Mouse (Mus musculus) forelimb bud, embryonic 11.5 days (tissue): Measurements from ENCODE around the gene Arhgap21.

Experiments
- DNase-seq: peaks from one replicate; pipeline ENCODE4 v3.0.0-alpha.2; 2012; ENCODE audit warnings: low read depth, low spot score

Gene Arhgap21

DNA sequence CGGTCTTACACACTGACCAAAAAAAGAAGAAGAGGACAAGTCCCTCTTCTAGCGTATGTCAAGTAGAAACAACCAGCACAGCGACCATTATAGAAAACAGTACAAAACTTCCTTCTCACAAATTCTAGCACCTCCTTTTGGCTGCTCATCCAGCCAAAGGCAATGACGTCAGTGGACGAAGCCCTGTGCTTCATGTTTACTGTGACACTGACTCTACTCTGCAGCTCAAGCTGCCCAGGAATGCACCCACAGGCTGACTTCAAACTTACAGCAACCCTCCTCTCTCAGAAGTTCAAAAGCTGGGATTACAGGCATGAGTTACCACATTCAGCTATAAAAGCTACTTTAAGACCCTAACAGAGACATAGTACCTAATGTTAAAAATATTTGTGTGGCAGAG is 72.2 kb downstream of the Arhgap21 start:
- DNase-seq, result no peak

GRCm38 (mm10) chr2:20894100-20894690 is 74.5 kb downstream of the Arhgap21 start:
- peak; percentile 23 for DNase-seq

DNA sequence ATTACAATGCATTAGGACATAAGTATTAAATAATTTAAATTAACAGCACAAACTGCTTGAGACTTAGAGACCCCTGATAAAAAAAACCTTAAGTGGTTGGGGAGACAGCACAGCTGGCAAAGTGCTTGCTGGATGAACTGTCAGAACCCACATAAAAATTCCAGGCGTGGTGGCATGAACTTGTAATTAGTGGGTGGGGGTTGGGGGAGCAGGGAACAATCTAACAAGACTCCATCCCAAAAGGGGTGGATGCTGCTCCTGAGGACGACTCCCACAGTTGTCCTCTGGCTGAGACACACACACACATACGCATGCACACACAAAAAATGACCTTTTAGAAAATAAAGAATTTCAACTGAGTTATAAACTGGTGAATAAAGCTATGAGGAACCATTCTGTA is 79.9 kb downstream of the Arhgap21 start:
- DNase-seq, result no peak

- DNase-seq, result no peak
Observed at GRCm38 (mm10) chr2:20883288-20883687, 85.4 kb downstream of the Arhgap21 start.

GRCm38 (mm10) chr2:20879877-20880605 is 88.6 kb downstream of the Arhgap21 start:
- no peak for DNase-seq

DNA sequence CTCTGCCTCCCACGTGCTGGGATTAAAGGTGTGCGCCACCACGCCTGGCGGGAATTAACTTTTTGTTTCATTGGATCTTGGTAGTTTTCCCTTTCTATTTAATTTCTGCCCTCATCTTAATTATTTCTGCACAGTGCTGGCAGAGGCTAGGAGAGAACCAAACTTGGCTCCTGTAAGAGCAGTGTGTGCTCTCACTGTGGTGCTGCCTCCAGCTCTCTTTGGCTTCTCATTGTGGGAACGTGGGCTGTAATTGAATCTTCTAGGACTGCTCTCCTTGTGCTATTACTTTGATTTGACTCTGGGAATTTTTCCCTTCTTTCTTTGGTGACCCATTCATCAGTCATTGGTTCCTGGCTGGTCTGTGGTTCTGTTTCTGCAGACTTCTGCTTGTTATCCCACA is 94.1 kb downstream of the Arhgap21 start:
- DNase-seq, result no peak

DNA sequence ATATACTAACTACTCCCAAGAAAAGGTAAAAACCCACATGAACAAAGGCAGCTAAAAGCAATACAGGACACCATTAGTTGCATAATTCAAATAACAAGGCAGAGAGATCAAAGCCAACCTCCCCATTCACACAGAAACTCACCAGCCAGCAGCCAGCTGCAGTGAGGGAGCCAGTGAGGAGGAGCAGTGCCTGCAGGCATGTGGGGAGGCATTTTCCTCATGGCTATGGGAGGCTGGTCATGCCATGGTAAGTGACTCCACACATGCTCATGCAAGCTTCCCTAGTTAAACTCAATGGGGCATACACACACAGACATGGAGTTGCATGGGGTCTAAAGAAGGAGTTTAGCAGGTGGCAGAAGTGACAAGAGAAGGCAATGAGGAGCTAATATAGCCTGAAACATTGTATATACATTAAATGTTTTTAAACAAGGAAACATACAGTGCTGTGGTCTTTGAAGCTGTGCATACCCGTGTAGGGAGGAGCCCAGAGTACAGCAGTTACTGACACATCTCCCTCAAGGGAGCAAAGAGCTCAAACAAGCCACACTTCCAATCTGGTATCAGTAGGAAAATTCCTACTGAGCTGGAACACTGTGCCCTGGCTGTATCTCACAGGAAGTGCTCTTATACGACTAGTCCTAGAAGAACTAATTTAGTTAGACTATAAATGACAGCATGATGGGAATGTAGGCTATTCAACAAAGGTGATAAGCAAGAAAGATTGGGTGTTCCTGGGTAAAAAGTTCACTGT is 99.3 kb downstream of the Arhgap21 start:
- no peak for DNase-seq

DNA sequence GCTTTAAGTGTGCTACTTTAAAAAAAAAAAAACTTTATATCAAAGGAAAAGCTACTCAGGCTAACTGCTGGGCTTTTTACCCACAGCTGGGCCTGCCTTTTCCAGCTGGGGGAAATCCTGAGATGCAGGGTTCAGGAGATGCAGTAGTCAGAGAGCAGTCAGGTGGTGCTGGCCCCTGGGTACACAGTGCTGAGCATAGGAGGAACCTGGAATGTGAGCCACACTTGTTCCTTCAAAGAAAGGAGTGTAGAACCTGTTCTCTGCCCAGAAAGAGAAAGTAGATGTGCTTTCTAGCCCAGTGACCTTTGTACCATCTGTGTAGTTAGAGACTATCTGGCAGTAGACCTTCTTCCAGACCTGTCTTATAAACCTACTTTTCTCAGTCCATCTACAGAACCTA is 100.6 kb downstream of the Arhgap21 start:
- DNase-seq, result no peak

- no peak for DNase-seq
Observed at GRCm38 (mm10) chr2:20865795-20866194, 102.9 kb downstream of the Arhgap21 start.

DNA sequence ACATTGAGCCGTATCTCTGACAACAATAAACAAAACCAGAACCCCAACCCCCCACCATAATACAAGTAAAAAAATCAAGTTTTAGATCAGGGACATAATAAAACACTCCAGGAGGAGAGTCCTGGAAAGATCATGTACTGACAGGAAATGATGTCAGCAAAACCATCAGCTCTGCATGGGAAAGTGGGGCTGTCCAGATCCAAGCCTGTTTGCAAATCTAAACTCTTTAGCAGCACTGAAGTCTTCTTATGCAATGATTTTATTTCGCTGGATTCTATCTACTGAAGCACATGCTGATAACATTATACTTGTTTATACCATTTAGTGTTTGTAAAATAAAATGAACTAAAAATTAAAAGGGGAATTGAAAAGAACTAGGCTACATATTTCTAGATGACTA is 104.1 kb downstream of the Arhgap21 start:
- DNase-seq, result no peak

DNA sequence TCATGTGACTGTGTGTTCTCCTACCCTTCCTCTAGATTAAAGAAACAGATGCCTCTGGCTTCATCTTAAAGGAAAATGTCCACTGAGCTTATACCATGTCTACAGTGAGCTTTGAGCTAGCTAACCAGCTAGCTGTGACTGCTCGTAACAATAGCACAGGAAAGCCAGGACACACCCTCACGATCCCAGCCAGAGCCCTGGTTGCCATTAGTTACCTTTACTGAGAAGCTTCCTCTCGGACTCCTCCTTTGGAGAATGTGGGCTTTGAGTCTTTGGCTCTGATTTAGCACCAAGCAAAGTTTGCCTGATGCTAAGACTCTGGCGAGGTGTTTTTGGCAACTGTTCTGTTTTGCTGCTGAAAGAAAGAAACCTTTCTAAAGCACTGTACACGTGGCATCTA is 107.9 kb downstream of the Arhgap21 start:
- no peak for DNase-seq

- no peak for DNase-seq
Observed at GRCm38 (mm10) chr2:20849346-20849745, 119.3 kb downstream of the Arhgap21 start.

- DNase-seq, result no peak
Observed at GRCm38 (mm10) chr2:20831608-20832406, 136.9 kb downstream of the Arhgap21 start.

- no peak for DNase-seq
Observed at GRCm38 (mm10) chr2:20830882-20831281, 137.8 kb downstream of the Arhgap21 start.

- no peak for DNase-seq
Observed at GRCm38 (mm10) chr2:20826258-20826657, 142.4 kb downstream of the Arhgap21 start.

DNA sequence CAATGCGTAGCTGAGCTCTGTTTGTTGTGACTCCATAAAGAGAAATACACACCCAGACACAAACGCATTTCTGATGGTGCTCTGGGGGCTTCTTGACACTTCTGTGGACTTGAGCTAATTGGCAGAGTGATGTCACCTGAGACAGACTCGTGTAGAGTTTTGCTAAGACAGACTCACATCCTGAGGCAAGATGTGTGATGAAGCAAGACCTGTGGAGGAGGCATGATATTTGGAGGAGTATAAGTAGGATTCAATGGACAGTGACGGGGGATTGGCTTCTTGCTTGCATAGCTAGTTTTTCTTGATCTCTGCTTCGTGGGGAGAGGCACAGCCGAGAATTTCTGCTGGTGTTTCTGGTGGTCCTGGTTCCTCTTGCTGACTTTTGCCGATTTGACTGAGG is 150.5 kb downstream of the Arhgap21 start:
- DNase-seq, result no peak

DNA sequence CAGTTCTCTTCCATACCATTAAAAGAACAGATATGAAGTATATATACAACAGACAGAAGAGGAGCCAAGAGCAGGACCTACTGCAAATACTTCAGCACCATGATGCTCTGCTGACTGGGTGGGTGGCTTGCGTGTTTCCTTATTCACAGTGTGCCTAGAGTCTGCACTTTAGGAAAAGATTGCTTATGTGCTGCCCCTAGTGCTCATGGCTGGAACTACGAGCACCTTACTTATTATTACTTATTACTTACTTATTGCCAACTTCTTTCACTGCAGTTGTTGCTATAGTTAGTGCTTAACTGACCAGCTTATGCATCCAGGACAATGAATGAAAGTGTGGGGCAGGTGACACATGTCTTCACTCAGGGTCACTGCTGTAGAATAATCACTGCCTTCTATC is 154.7 kb downstream of the Arhgap21 start:
- DNase-seq, result no peak

- no peak for DNase-seq
Observed at GRCm38 (mm10) chr2:20811506-20811905, 157.2 kb downstream of the Arhgap21 start.

GRCm38 (mm10) chr2:20801236-20801890 is 167.3 kb downstream of the Arhgap21 start:
- DNase-seq, result no peak
